Mouse (Mus musculus) kidney, embryonic 14.5 days (tissue): ENCODE results near the gene Olfml2b. TPM values are rescaled to one million over a fixed set of nuclear protein-coding genes. Genes with fewer than 3 reads are reported as not detected.

Source experiments
- ATAC-seq: fragments of 200-750 bp; cut with Nextera tagmentation; 2 replicates; pipeline ENCODE4 v1.8.0; 2017; ENCODE audit warnings: moderate number of reproducible peaks, mild to moderate bottlenecking, moderate TSS enrichment, moderate library complexity; ENCODE audit not compliant: low FRiP score, low TSS enrichment
- H3K27ac ChIP-seq: fragments of 300-500 bp; sonication (generic); 2 replicates; pipeline ENCODE4 v1.5.1; 2014; ENCODE audit warnings: low read depth, mild to moderate bottlenecking, low read length, moderate library complexity, mixed read lengths
- H3K27me3 ChIP-seq: fragments of 300-500 bp; sonication (generic); 2 replicates; pipeline ENCODE4 v1.6.1; 2014; ENCODE audit warnings: mild to moderate bottlenecking, low read length; ENCODE audit not compliant: control insufficient read depth, insufficient read depth
- H3K36me3 ChIP-seq: fragments of 300-500 bp; sonication (generic); 2 replicates; pipeline ENCODE4 v1.6.1; 2014; ENCODE audit warnings: low read length, mixed read lengths; ENCODE audit not compliant: control insufficient read depth, insufficient read depth
- H3K4me1 ChIP-seq: fragments of 300-500 bp; sonication (generic); 2 replicates; pipeline ENCODE4 v1.6.1; 2014; ENCODE audit warnings: low read length, mixed read lengths; ENCODE audit not compliant: control insufficient read depth, insufficient read depth
- H3K4me2 ChIP-seq: fragments of 300-500 bp; sonication (generic); replicated peaks from 2 replicates; pipeline ENCODE4 v1.6.1; 2014; ENCODE audit warnings: low read depth, mild to moderate bottlenecking, low read length
- H3K4me3 ChIP-seq: fragments of 300-500 bp; sonication (generic); 2 replicates; pipeline ENCODE4 v1.5.1; 2014; ENCODE audit warnings: mild to moderate bottlenecking, low read length
- H3K9ac ChIP-seq: fragments of 300-500 bp; sonication (generic); 2 replicates; pipeline ENCODE4 v1.6.1; 2014; ENCODE audit warnings: low read depth, mild to moderate bottlenecking, low read length, moderate library complexity
- H3K9me3 ChIP-seq: fragments of 300-500 bp; sonication (generic); 2 replicates; pipeline ENCODE4 v1.6.1; 2016; ENCODE audit warnings: low read length; ENCODE audit not compliant: control insufficient read depth
- WGBS: fragments of 180-500 bp; shearing (Covaris S2); extraction: QIAGEN DNeasy Blood & Tissue Kit; methylation state at CpG from one replicate; pipeline ENCODE4 v1.1.7; 2014; 5-methylcytosine and 5-hydroxymethylcytosine counted together
- polyA plus RNA-seq: library from polyadenylated mRNA; unstranded; fragments of >200 nt; fragmentation: Nextera tagmentation; extraction: Ambion mirVana; gene quantifications from 2 replicates; pipeline ENCODE4 v1.2.1, GENCODE M21; 2014

Olfml2b gene
- polyA plus RNA-seq, 1 experiment from 2014 or later = 6.0 TPM

DNA sequence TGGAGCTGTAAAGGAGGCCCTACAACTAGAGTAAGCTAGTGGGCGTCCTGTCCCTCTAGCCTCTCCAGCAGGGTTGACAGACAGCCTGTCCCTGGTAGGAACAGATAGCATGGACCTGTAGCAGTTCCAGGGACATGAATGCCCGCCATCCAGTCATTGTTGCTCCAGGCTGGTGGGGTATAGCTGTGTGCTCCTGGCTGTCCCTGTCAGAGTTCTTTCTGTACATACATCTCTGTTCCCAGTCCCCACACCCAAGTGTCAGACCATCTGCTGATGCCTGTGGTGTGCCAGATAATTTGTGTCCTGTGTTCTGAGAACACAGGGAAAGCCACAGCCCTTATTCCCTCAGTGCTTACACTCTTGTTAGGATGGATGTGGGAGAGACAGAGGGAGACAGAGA, 35.3 kb downstream of the Olfml2b start:
- Histone ChIP-seq H3K4me2 (no peak overlapping the region), H3K9me3 (no peaks in the 10 kb centered on the region), H3K27ac (no peak overlapping the region), H3K27me3 (no peaks in the 10 kb centered on the region), H3K4me1 (no peaks in the 10 kb centered on the region), H3K36me3 (no peaks in the 10 kb centered on the region), H3K9ac (no peak overlapping the region), H3K4me3 (no peak overlapping the region)
- WGBS = 75% methylated on average over 2 of the region's 2 CpGs
- no peak for ATAC-seq

- H3K27me3 ChIP-seq = no peaks in the 10 kb centered on the region
- H3K27ac ChIP-seq = no peak overlapping the region
- H3K4me1 ChIP-seq = no peaks in the 10 kb centered on the region
- no peak for ATAC-seq
- H3K36me3 ChIP-seq = no peaks in the 10 kb centered on the region
- no peak overlapping the region for H3K4me2 ChIP-seq
- 80% methylated on average over 6 of the region's 6 CpGs for WGBS
- no peak overlapping the region for H3K9ac ChIP-seq
- no peaks in the 10 kb centered on the region for H3K9me3 ChIP-seq
- no peak overlapping the region for H3K4me3 ChIP-seq
Measured at GRCm38 (mm10) chr1:170683863-170684262, 39.5 kb downstream of the Olfml2b start.

DNA sequence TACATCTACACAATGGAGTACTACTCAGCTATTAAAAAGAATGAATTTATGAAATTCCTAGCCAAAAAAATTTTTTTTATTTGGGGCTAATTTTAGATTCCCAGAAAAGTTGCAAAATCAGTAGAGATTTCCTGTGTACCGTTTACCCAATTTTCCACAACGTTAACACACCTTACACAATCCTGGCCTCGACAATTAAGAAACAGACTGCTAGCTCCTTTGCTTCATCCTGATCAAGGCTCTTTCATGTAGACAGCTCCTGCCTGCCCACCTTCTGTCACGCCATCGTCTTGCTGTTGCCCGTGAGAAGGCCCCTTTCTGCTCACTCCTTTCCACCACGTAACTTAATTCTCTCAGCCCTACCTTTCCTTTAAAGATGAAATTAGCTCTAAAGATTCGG, 45.4 kb downstream of the Olfml2b start:
- no peak overlapping the region for H3K4me3 ChIP-seq
- no peaks in the 10 kb centered on the region for H3K27me3 ChIP-seq
- H3K27ac ChIP-seq = no peak overlapping the region
- H3K9ac ChIP-seq = no peak overlapping the region
- no peak overlapping the region for H3K4me2 ChIP-seq
- no peaks in the 10 kb centered on the region for H3K36me3 ChIP-seq
- no peaks in the 10 kb centered on the region for H3K4me1 ChIP-seq
- 93% methylated on average over 8 of the region's 8 CpGs for WGBS
- ATAC-seq = no peak
- H3K9me3 ChIP-seq = no peaks in the 10 kb centered on the region

DNA sequence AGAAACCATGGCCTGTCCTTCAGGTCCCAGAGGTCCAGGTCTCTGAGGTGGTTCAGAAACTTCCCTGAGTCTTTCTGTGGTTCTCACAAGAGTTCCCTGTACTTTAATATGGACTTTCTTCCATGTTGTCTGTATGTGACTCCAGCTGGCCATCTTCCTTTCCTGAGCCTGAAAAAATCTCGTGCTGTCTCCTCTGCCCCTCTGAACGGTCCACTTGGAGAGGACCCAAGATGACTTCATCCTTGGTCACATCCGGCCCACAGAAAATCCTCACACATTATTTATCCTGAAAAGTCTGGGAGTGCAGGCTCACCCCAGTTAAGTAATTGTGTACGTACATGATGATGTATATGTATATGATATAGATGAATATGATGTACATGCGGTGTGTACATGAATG, 47.0 kb downstream of the Olfml2b start:
- WGBS = 80% methylated on average over 5 of the region's 5 CpGs
- ATAC-seq = no peak
- Histone ChIP-seq H3K27ac (no peak overlapping the region), H3K27me3 (no peaks in the 10 kb centered on the region), H3K4me3 (no peak overlapping the region), H3K9ac (no peak overlapping the region), H3K9me3 (no peaks in the 10 kb centered on the region), H3K4me1 (no peaks in the 10 kb centered on the region), H3K4me2 (no peak overlapping the region), H3K36me3 (no peaks in the 10 kb centered on the region)

DNA sequence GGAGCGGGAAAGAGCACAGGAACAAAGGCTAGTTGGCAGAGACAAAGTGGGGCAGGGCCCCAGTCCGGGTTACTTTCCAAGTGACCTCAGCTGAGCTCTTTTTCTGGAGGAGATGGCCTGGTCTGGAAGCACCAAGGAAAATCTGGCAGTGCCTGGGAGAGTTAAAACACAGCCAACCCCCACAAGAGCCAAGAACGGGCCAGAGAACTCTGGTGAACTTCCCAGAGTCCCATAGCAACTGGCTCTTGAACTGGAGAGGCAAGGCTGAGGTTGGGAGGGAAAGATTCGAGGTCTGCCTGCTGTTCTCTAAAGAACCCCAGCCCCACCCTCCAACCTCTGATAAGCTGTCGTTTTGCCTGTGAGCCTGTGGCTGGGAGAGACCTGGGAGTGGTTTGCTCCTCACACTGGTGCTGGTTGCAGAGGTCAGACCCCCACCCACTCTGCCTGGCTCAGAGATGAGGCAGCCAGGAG, 50.5 kb downstream of the Olfml2b start:
- WGBS = 58% methylated on average over 5 of the region's 5 CpGs
- H3K36me3 ChIP-seq = no peaks in the 10 kb centered on the region
- H3K9ac ChIP-seq = no peak overlapping the region
- no peak for ATAC-seq
- H3K4me1 ChIP-seq = no peaks in the 10 kb centered on the region
- no peak overlapping the region for H3K4me3 ChIP-seq
- H3K27ac ChIP-seq = no peak overlapping the region
- no peak overlapping the region for H3K4me2 ChIP-seq
- H3K27me3 ChIP-seq = no peaks in the 10 kb centered on the region
- no peaks in the 10 kb centered on the region for H3K9me3 ChIP-seq

- WGBS = 56% methylated on average over 6 of the region's 6 CpGs
- no peak overlapping the region for H3K4me3 ChIP-seq
- no peak for ATAC-seq
- no peaks in the 10 kb centered on the region for H3K4me1 ChIP-seq
- no peak overlapping the region for H3K9ac ChIP-seq
- H3K4me2 ChIP-seq = no peak overlapping the region
- no peaks in the 10 kb centered on the region for H3K27me3 ChIP-seq
- H3K27ac ChIP-seq = no peak overlapping the region
- H3K36me3 ChIP-seq = no peaks in the 10 kb centered on the region
- H3K9me3 ChIP-seq = no peaks in the 10 kb centered on the region
Measured at GRCm38 (mm10) chr1:170695326-170695725, 51.0 kb downstream of the Olfml2b start.

- H3K9me3 ChIP-seq = no peaks in the 10 kb centered on the region
- no peak for ATAC-seq
- no peak overlapping the region for H3K9ac ChIP-seq
- WGBS = 95% methylated on average over 8 of the region's 8 CpGs
- H3K36me3 ChIP-seq = no peaks in the 10 kb centered on the region
- H3K4me2 ChIP-seq = no peak overlapping the region
- H3K27ac ChIP-seq = no peak overlapping the region
- no peak overlapping the region for H3K4me3 ChIP-seq
- H3K27me3 ChIP-seq = no peaks in the 10 kb centered on the region
- H3K4me1 ChIP-seq = no peaks in the 10 kb centered on the region
Measured at GRCm38 (mm10) chr1:170696996-170697395, 52.7 kb downstream of the Olfml2b start.

DNA sequence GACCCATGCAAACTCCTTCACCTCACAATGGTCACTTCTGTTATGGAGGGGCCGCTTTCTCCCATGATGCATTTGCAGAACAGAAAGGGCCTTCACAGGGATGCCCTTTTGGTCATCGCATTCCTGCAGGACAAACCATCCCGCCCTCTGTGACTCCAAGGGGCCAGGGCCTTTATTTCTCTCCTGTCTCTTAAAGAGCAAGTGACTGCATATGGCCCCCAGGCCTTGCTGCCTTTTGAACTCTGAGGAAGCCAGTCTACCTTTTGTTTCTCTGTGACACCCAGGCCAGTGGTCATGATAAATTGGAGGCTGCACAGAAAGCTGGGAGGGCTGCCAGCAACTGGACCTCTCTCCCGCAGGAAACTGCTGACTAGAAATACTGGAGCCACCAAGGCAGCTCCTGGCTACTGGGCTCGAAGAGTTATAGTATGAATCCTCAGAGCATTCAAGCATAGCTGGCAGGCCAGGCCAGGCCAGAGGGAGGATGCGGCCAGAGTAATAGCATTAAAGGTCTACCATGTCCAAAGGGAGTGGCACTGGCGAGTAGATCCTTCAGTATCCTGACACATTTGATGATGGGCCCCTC, 53.5 kb downstream of the Olfml2b start:
- WGBS = 39% methylated on average over 7 of the region's 7 CpGs
- H3K4me1 ChIP-seq = no peaks in the 10 kb centered on the region
- no peak overlapping the region for H3K9ac ChIP-seq
- H3K9me3 ChIP-seq = no peaks in the 10 kb centered on the region
- H3K4me2 ChIP-seq = no peak overlapping the region
- H3K27me3 ChIP-seq = no peaks in the 10 kb centered on the region
- peak; percentile 66 for ATAC-seq
- H3K27ac ChIP-seq = no peak overlapping the region
- H3K36me3 ChIP-seq = no peaks in the 10 kb centered on the region
- no peak overlapping the region for H3K4me3 ChIP-seq

DNA sequence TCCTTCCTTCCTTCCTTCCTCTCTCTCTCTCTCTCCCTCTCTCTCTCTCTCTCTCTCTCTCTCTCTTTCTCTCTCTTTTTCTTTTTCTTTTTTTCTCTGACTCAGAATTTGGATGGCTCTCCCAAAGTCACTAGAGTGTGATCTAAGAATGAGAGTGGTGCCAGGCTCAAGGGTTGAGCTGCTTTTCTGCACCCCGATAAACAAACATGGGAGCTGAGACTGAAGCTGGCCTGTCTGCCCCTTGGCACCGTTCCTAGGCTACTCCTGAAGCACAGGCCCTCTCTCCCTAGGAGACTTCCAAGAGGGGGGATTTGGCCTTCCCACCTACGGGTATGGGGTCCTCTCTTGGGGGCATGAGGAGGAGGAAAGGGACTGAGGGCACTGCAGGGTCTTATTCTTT, 54.4 kb downstream of the Olfml2b start:
- no peaks in the 10 kb centered on the region for H3K9me3 ChIP-seq
- H3K9ac ChIP-seq = no peak overlapping the region
- WGBS = 66% methylated on average over 3 of the region's 3 CpGs
- ATAC-seq = no peak
- no peaks in the 10 kb centered on the region for H3K36me3 ChIP-seq
- H3K4me3 ChIP-seq = no peak overlapping the region
- no peaks in the 10 kb centered on the region for H3K4me1 ChIP-seq
- no peak overlapping the region for H3K27ac ChIP-seq
- H3K27me3 ChIP-seq = no peaks in the 10 kb centered on the region
- no peak overlapping the region for H3K4me2 ChIP-seq
